Mouse (Mus musculus) thymus, adult 2 months (tissue): ENCODE data around the gene Fgfr2. TPM values are rescaled to one million over a fixed set of nuclear protein-coding genes. Genes with fewer than 3 reads are reported as not detected.

Experiments used
- DNase-seq: peaks from one replicate; pipeline ENCODE4 v3.0.0; 2021
- H3K27ac ChIP-seq: fragments of 200-500 bp; 2 replicates; pipeline ENCODE4 v1.5.1; 2012; ENCODE audit warnings: low read length, control low read depth; ENCODE audit not compliant: control insufficient read depth, insufficient read depth
- H3K27me3 ChIP-seq: fragments of 200-500 bp; 2 replicates; pipeline ENCODE4 v1.6.1; 2012; ENCODE audit warnings: mild to moderate bottlenecking, low read length, moderate library complexity, mixed read lengths; ENCODE audit not compliant: control insufficient read depth, insufficient read depth
- H3K36me3 ChIP-seq: fragments of 200-500 bp; 2 replicates; pipeline ENCODE4 v1.6.1; 2012; ENCODE audit warnings: mild to moderate bottlenecking, low read length, moderate library complexity; ENCODE audit not compliant: control insufficient read depth, insufficient read depth
- H3K4me1 ChIP-seq: fragments of 200-500 bp; replicated peaks from 2 replicates; pipeline ENCODE4 v1.6.1; 2012; ENCODE audit warnings: low read length; ENCODE audit not compliant: control insufficient read depth, insufficient read depth
- H3K4me3 ChIP-seq: fragments of 200-500 bp; 2 replicates; pipeline ENCODE4 v1.5.1; 2012; ENCODE audit warnings: mild to moderate bottlenecking, low read length, control low read depth, moderate library complexity; ENCODE audit not compliant: control insufficient read depth, insufficient read depth
- CTCF ChIP-seq: fragments of 200-500 bp; IDR thresholded peaks from 2 replicates; pipeline ENCODE4 v1.5.1; 2012; ENCODE audit warnings: mild to moderate bottlenecking, control low read depth, low read length, moderate library complexity, borderline replicate concordance; ENCODE audit not compliant: control insufficient read depth, poor library complexity, insufficient read depth; ENCODE audit errors: extremely low read depth
- POLR2A ChIP-seq: fragments of 200-500 bp; IDR thresholded peaks from 2 replicates; pipeline ENCODE4 v1.6.1; 2012; ENCODE audit warnings: mild to moderate bottlenecking, low read length, control low read depth, moderate library complexity; ENCODE audit not compliant: control insufficient read depth, poor library complexity, insufficient read depth; ENCODE audit errors: extremely low read depth
- WGBS: fragments of 180-500 bp; shearing (Covaris S2); methylation state at CpG from one replicate; pipeline ENCODE4 v1.1.7; 2018; 5-methylcytosine and 5-hydroxymethylcytosine counted together
- polyA plus RNA-seq: library from polyadenylated mRNA; depleted of rRNA; stranded (reverse); fragments of >200 nt; gene quantifications from 2 replicates; pipeline ENCODE4 v1.2.3, GENCODE M21; 2012

Gene Fgfr2
- polyA plus RNA-seq, 1 experiment = 12.1 TPM

- Histone ChIP-seq H3K27me3 (no peaks in the 10 kb centered on the region), H3K27ac (no peak overlapping the region), H3K36me3 (no peaks in the 10 kb centered on the region), H3K4me3 (no peak overlapping the region), H3K4me1 (no peaks in the 10 kb centered on the region)
- 90% methylated on average over 9 of the region's 9 CpGs for WGBS
- no peak for DNase-seq
- no peak for TF ChIP-seq POLR2A
- TF ChIP-seq CTCF = no peak
Measured at GRCm38 (mm10) chr7:132992967-132993615, 130.1 kb downstream of the Fgfr2 start.

DNA sequence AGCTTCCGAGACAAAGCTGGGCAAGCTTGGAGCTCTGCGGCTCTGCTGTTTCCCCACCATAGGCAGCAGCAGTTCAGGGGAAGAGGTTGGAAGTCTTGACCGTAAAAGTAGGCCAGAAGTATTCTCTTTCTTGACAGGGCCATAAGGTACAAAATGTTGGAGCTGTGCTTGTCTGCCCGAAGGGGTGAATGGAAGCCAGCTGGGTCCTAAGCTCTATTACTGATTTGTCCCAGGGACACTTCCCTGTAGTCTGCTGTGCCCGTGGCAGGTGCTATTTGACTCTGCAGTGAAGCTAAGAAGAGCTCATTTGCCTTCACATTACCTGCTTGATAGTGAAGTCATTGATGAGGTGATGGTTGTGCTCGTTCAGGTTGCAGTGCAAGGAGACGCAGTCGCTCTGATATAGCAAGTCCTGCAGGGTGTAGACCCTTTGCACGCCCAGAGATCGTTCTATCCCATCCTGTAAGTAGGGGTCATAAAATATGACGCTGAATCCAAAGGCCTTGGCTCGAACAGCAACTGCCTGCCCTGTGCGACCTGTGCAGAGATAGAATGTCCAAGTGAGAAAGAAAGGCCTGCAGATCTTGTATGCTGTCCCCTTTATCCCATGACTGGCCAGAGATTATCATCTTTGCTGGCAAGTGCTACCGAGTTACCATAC is 131.8 kb downstream of the Fgfr2 start:
- H3K27ac ChIP-seq = no peak overlapping the region
- no peaks in the 10 kb centered on the region for H3K4me1 ChIP-seq
- peaks cover 4% of the 10 kb centered on the region; the same call in 1 of the 2 replicates for H3K36me3 ChIP-seq
- H3K4me3 ChIP-seq = no peak overlapping the region
- TF ChIP-seq CTCF (no peak), POLR2A (no peak)
- 96% methylated on average over 14 of the region's 14 CpGs for WGBS
- H3K27me3 ChIP-seq = no peaks in the 10 kb centered on the region
- no peak for DNase-seq

DNA sequence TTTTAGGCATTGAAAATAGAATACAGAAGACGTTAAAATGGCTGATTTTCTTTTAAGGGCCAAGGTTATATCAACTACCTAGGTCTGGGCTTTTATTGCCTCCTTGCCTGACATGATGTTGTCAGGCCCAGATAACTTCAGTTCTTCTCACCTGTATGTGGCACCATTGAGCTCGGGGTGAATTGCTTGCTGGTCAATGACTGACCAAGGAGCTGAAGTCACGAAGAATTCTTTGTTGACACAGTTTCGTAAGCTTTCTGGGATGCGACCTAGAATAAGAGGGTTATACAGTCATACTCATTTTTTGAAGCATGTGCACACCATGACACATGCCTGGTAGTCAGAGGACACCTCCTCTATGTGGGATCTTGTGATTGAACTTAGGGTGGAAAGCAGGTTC is 133.3 kb downstream of the Fgfr2 start:
- TF ChIP-seq POLR2A (no peak), CTCF (no peak)
- no peaks in the 10 kb centered on the region for H3K4me1 ChIP-seq
- no peak overlapping the region for H3K4me3 ChIP-seq
- no peak overlapping the region for H3K27ac ChIP-seq
- DNase-seq = no peak
- H3K27me3 ChIP-seq = no peaks in the 10 kb centered on the region
- H3K36me3 ChIP-seq = peaks cover 10% of the 10 kb centered on the region
- WGBS = 96% methylated on average over 5 of the region's 5 CpGs

- Histone ChIP-seq H3K27ac (no peak overlapping the region), H3K4me1 (no peaks in the 10 kb centered on the region), H3K36me3 (peaks cover 45% of the 10 kb centered on the region), H3K4me3 (no peak overlapping the region), H3K27me3 (no peaks in the 10 kb centered on the region)
- no peak for DNase-seq
- 83% methylated on average over 3 of the region's 3 CpGs for WGBS
- no peak for TF ChIP-seq POLR2A
- no peak for TF ChIP-seq CTCF
Measured at GRCm38 (mm10) chr7:132982639-132983038, 140.5 kb downstream of the Fgfr2 start.

GRCm38 (mm10) chr7:132977981-132978380 is 145.2 kb downstream of the Fgfr2 start:
- TF ChIP-seq POLR2A = no peak
- TF ChIP-seq CTCF = no peak
- 97% methylated on average over 2 of the region's 2 CpGs for WGBS
- Histone ChIP-seq H3K27ac (no peak overlapping the region), H3K36me3 (peaks cover 29% of the 10 kb centered on the region), H3K4me3 (no peak overlapping the region), H3K4me1 (no peaks in the 10 kb centered on the region), H3K27me3 (no peaks in the 10 kb centered on the region)
- no peak for DNase-seq

DNA sequence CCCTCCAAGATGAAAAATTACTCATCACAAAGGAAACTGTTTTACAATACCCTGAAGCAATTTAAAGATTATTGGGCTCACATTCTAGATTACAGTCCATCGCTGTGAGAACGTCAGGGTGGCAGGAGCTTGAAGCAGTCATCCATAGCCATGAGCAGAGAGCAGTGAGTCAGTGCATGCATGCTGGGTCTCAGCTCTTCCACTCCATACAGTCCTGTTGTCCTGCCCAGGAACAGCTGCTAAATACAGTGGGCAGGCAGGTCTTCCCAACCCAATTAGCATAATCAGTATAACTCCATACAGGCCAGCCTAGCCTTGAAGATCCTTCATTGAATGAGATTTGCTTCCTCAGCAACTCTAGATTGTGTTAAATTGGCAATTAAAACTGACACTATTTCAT is 147.1 kb downstream of the Fgfr2 start:
- no peak for DNase-seq
- Histone ChIP-seq H3K36me3 (peaks cover 21% of the 10 kb centered on the region), H3K4me3 (no peak overlapping the region), H3K27ac (no peak overlapping the region), H3K4me1 (no peaks in the 10 kb centered on the region), H3K27me3 (no peaks in the 10 kb centered on the region)
- TF ChIP-seq CTCF = no peak
- no peak for TF ChIP-seq POLR2A
- WGBS = 94% methylated on average over 2 of the region's 2 CpGs

GRCm38 (mm10) chr7:132972079-132972478 is 151.1 kb downstream of the Fgfr2 start:
- Histone ChIP-seq H3K36me3 (peaks cover 19% of the 10 kb centered on the region), H3K4me3 (no peak overlapping the region), H3K27me3 (no peaks in the 10 kb centered on the region), H3K4me1 (no peaks in the 10 kb centered on the region), H3K27ac (no peak overlapping the region)
- no peak for DNase-seq
- TF ChIP-seq CTCF (no peak), POLR2A (no peak)
- 94% methylated on average over 2 of the region's 2 CpGs for WGBS
